Mouse (Mus musculus) G1E (cell line): ENCODE results near the gene Dnajc19. TPM values are rescaled to one million over a fixed set of nuclear protein-coding genes. Genes with fewer than 3 reads are reported as not detected.

Experiments
- ATAC-seq: 2 replicates; pipeline ENCODE4 v1.8.0; 2016; ENCODE audit warnings: mild to moderate bottlenecking; ENCODE audit not compliant: insufficient number of reproducible peaks, poor library complexity, low FRiP score, severe bottlenecking; ENCODE audit errors: extremely low read depth
- DNase-seq: peaks from one replicate; pipeline ENCODE4 v3.0.0; 2012; ENCODE audit warnings: low spot score
- H3K27me3 ChIP-seq: 2 replicates; pipeline ENCODE4 v1.6.1; 2012; ENCODE audit warnings: mild to moderate bottlenecking, low read length, inconsistent platforms; ENCODE audit not compliant: insufficient read depth
- H3K36me3 ChIP-seq: replicated peaks from 2 replicates; pipeline ENCODE3; 2012; ENCODE audit warnings: mild to moderate bottlenecking, inconsistent platforms
- H3K4me1 ChIP-seq: 2 replicates; pipeline ENCODE4 v1.6.1; 2012; ENCODE audit warnings: low read depth, low read length, inconsistent platforms, mixed read lengths; ENCODE audit not compliant: insufficient read depth
- H3K4me3 ChIP-seq: 2 replicates; pipeline ENCODE4 v1.5.1; 2012; ENCODE audit warnings: low read depth, mild to moderate bottlenecking, inconsistent platforms, low read length, moderate library complexity, mixed read lengths
- H3K9me3 ChIP-seq: replicated peaks from 2 replicates; pipeline ENCODE4 v1.6.1; 2012; ENCODE audit warnings: inconsistent platforms
- CTCF ChIP-seq: IDR thresholded peaks from 2 replicates; pipeline ENCODE4 v1.5.1; 2012; ENCODE audit warnings: low read depth, low read length, inconsistent platforms, mixed read lengths
- GATA1 ChIP-seq: IDR thresholded peaks from 2 replicates; pipeline ENCODE4 v1.6.1; 2012; ENCODE audit warnings: borderline replicate concordance, low read length, inconsistent platforms, mixed read lengths
- GATA2 ChIP-seq: IDR thresholded peaks from 2 replicates; pipeline ENCODE4 v1.6.1; 2012; ENCODE audit warnings: low read depth, low read length, inconsistent platforms, borderline replicate concordance
- POLR2AphosphoS5 ChIP-seq: IDR thresholded peaks from 2 replicates; pipeline ENCODE4 v1.6.1; 2012; ENCODE audit warnings: low read depth, low read length, inconsistent platforms; ENCODE audit not compliant: insufficient replicate concordance
- TAL1 ChIP-seq: conservative IDR thresholded peaks from 2 replicates; pipeline ENCODE4 v1.6.1; 2012; ENCODE audit warnings: low read depth, low read length, inconsistent platforms, mixed read lengths
- polyA plus RNA-seq: library from polyadenylated mRNA; stranded (reverse); fragments of >175 nt; gene quantifications from 2 replicates; pipeline ENCODE4 v1.2.3, GENCODE M21; 2012
- total RNA-seq, 2 experiments: library from RNA; stranded (forward) in 1 of 2; stranded (reverse) in 1 of 2; fragments of 200-1000 nt in 1 of 2; fragments of >200 nt in 1 of 2; fragmentation: Nextera tagmentation in 1 of 2; gene quantifications; 2 replicates each; pipeline ENCODE4 v1.2.3; 2014 to 2017

The Dnajc19 gene
- total and polyA plus RNA-seq, 3 experiments = 52.6 to 206 (median 142) TPM

- Histone ChIP-seq H3K4me1 (peaks cover 43% of the 10 kb centered on the region), H3K27me3 (no peaks in the 10 kb centered on the region), H3K9me3 (peaks cover 6% of the 10 kb centered on the region), H3K4me3 (peak within 1 kb of the TSS; percentile 93), H3K36me3 (peaks cover 14% of the 10 kb centered on the region)
- TF ChIP-seq TAL1 (no peak), CTCF (no peak), GATA1 (no peak), POLR2AphosphoS5 (no peak), GATA2 (no peak)
- peak; percentile 52 for ATAC-seq
- DNase-seq = peak; percentile 85
These were observed 61.4 kb downstream of the Dnajc19 start, which contains the start of gene Fxr1 for GRCm38 (mm10) chr3:34019540-34020381. TSS of gene Fxr1 (plus strand) at chr3:34019943.

- Histone ChIP-seq H3K27me3 (no peaks in the 10 kb centered on the region), H3K4me3 (no peak overlapping the region), H3K4me1 (peaks cover 17% of the 10 kb centered on the region), H3K36me3 (no peaks in the 10 kb centered on the region), H3K9me3 (no peaks in the 10 kb centered on the region)
- TF ChIP-seq TAL1 = no peak
- no peak for TF ChIP-seq CTCF
- no peak for TF ChIP-seq GATA2
- no peak for TF ChIP-seq GATA1
- TF ChIP-seq POLR2AphosphoS5 = no peak
- no peak for DNase-seq
- no peak for ATAC-seq
These were observed 72.9 kb downstream of the Dnajc19 start for GRCm38 (mm10) chr3:34008191-34008590.

GRCm38 (mm10) chr3:34007611-34008010 is 73.5 kb downstream of the Dnajc19 start:
- no peak for ATAC-seq
- Histone ChIP-seq H3K9me3 (no peaks in the 10 kb centered on the region), H3K36me3 (no peaks in the 10 kb centered on the region), H3K4me1 (peaks cover 21% of the 10 kb centered on the region), H3K4me3 (no peak overlapping the region), H3K27me3 (no peaks in the 10 kb centered on the region)
- TF ChIP-seq POLR2AphosphoS5 (no peak), GATA2 (no peak), TAL1 (no peak), CTCF (no peak), GATA1 (no peak)
- DNase-seq = no peak

- DNase-seq (no peak), ATAC-seq (no peak)
- no peaks in the 10 kb centered on the region for H3K9me3 ChIP-seq
- H3K4me3 ChIP-seq = no peak overlapping the region
- TF ChIP-seq GATA1 = no peak
- H3K27me3 ChIP-seq = no peaks in the 10 kb centered on the region
- H3K4me1 ChIP-seq = peaks cover 21% of the 10 kb centered on the region
- no peaks in the 10 kb centered on the region for H3K36me3 ChIP-seq
These were observed 74.3 kb downstream of the Dnajc19 start for GRCm38 (mm10) chr3:34006824-34007223.

GRCm38 (mm10) chr3:34006301-34006700 is 74.8 kb downstream of the Dnajc19 start:
- ATAC-seq = no peak
- TF ChIP-seq CTCF (no peak), TAL1 (no peak), POLR2AphosphoS5 (no peak), GATA1 (no peak), GATA2 (no peak)
- H3K9me3 ChIP-seq = no peaks in the 10 kb centered on the region
- H3K27me3 ChIP-seq = no peaks in the 10 kb centered on the region
- no peak for DNase-seq
- no peaks in the 10 kb centered on the region for H3K36me3 ChIP-seq
- H3K4me3 ChIP-seq = no peak overlapping the region
- peaks cover 21% of the 10 kb centered on the region for H3K4me1 ChIP-seq

Other genes with a start within 250 kb of the Dnajc19 start
- 8.2 and 13.7 TPM in 2 replicates for gene Ccdc39, start 237.0 kb downstream of the Dnajc19 start, total RNA-seq (2014; fragmentation: Nextera tagmentation)
- 4.1 and 5.1 TPM in 2 replicates for gene Ccdc39, start 237.0 kb downstream of the Dnajc19 start, total RNA-seq (2017)
- gene Ccdc39, start 237.0 kb downstream of the Dnajc19 start, polyA plus RNA-seq = 0.14 and 0.17 TPM in 2 replicates
- gene Fxr1, start 61.4 kb downstream of the Dnajc19 start, total RNA-seq (2014; fragmentation: Nextera tagmentation) = 203 and 214 TPM in 2 replicates
- gene Fxr1, start 61.4 kb downstream of the Dnajc19 start, total RNA-seq (2017) = 226 and 280 TPM in 2 replicates
- 19.3 and 26.6 TPM in 2 replicates for gene Fxr1, start 61.4 kb downstream of the Dnajc19 start, polyA plus RNA-seq